Mouse (Mus musculus) limb, embryonic 13.5 days (tissue): ENCODE measurements at regions not wholly inside any gene's neighbourhood (a gene's known extent, or its start where the extent isn't known, plus 50 kb on each side); places are given as distances from the start of the nearest gene placed in this dataset.
A peak's percentile ranks its signal among the peaks of the same experiment; 100 is the strongest.
"Not testable (repeated sequence)": the region's sequence is repeated elsewhere in the genome, so short reads cannot be mapped to it uniquely, and the experiment has no call there.

Experiments used
- ATAC-seq: fragments of 200-750 bp; cut with Nextera tagmentation; 2 replicates; pipeline ENCODE4 v1.8.0; 2017; ENCODE audit warnings: low read depth, moderate number of reproducible peaks, moderate TSS enrichment; ENCODE audit not compliant: low FRiP score
- H3K27ac ChIP-seq: fragments of 300-500 bp; sonication (generic); 2 replicates; pipeline ENCODE4 v1.5.1; 2015; ENCODE audit warnings: inconsistent platforms, mild to moderate bottlenecking, moderate library complexity
- H3K27me3 ChIP-seq: fragments of 300-500 bp; sonication (generic); 2 replicates; pipeline ENCODE4 v1.6.1; 2015; ENCODE audit warnings: mild to moderate bottlenecking, inconsistent platforms
- H3K36me3 ChIP-seq: fragments of 300-500 bp; sonication (generic); 2 replicates; pipeline ENCODE4 v1.6.1; 2015; ENCODE audit warnings: inconsistent platforms, mild to moderate bottlenecking, moderate library complexity
- H3K4me1 ChIP-seq: fragments of 300-500 bp; sonication (generic); 2 replicates; pipeline ENCODE4 v1.6.1; 2015; ENCODE audit warnings: inconsistent platforms
- H3K4me2 ChIP-seq: fragments of 300-500 bp; sonication (generic); replicated peaks from 2 replicates; pipeline ENCODE4 v1.6.1; 2015; ENCODE audit warnings: inconsistent platforms, mild to moderate bottlenecking, moderate library complexity
- H3K4me3 ChIP-seq: fragments of 300-500 bp; sonication (generic); 2 replicates; pipeline ENCODE4 v1.5.1; 2015; ENCODE audit warnings: moderate library complexity, mild to moderate bottlenecking, inconsistent platforms
- H3K9ac ChIP-seq: fragments of 300-500 bp; sonication (generic); 2 replicates; pipeline ENCODE4 v1.6.1; 2015; ENCODE audit warnings: mild to moderate bottlenecking, inconsistent platforms
- H3K9me3 ChIP-seq: fragments of 300-500 bp; sonication (generic); 2 replicates; pipeline ENCODE4 v1.6.1; 2016; ENCODE audit warnings: inconsistent platforms
- WGBS: fragments of 180-500 bp; shearing (Covaris S2); methylation state at CpG from one replicate; pipeline ENCODE4 v1.1.7; 2015; 5-methylcytosine and 5-hydroxymethylcytosine counted together

GRCm38 (mm10) chr4:67141896-67142295, 314.5 kb downstream of the Tlr4 start:
- no peak overlapping the region for H3K27ac ChIP-seq
- no peak for ATAC-seq
- H3K9me3 ChIP-seq = no peaks in the 10 kb centered on the region
- H3K27me3 ChIP-seq = no peaks in the 10 kb centered on the region
- 69% methylated on average over 2 of the region's 2 CpGs for WGBS
- H3K4me1 ChIP-seq = no peaks in the 10 kb centered on the region
- H3K9ac ChIP-seq = no peak overlapping the region
- H3K36me3 ChIP-seq = no peaks in the 10 kb centered on the region
- H3K4me3 ChIP-seq = no peak overlapping the region
- no peak overlapping the region for H3K4me2 ChIP-seq

- no peak for ATAC-seq
- WGBS = 40% methylated on average over 2 of the region's 2 CpGs
- no peak overlapping the region for H3K4me3 ChIP-seq
Observed at GRCm38 (mm10) chr4:67148521-67148920, 321.1 kb downstream of the Tlr4 start.

GRCm38 (mm10) chr4:67162673-67163072, 335.3 kb downstream of the Tlr4 start:
- H3K4me1 ChIP-seq = no peaks in the 10 kb centered on the region
- H3K27ac ChIP-seq = no peak overlapping the region
- H3K9ac ChIP-seq = no peak overlapping the region
- 71% methylated on average over 3 of the region's 3 CpGs for WGBS
- no peak overlapping the region for H3K4me2 ChIP-seq
- no peaks in the 10 kb centered on the region for H3K9me3 ChIP-seq
- H3K36me3 ChIP-seq = no peaks in the 10 kb centered on the region
- ATAC-seq = no peak
- H3K27me3 ChIP-seq = no peaks in the 10 kb centered on the region
- no peak overlapping the region for H3K4me3 ChIP-seq

More at GRCm38 (mm10) chr4:67148521-67148920, 321.1 kb downstream of the Tlr4 start:
- Histone ChIP-seq H3K27me3 (no peaks in the 10 kb centered on the region), H3K9me3 (no peaks in the 10 kb centered on the region), H3K4me1 (no peaks in the 10 kb centered on the region), H3K36me3 (no peaks in the 10 kb centered on the region), H3K4me2 (no peak overlapping the region), H3K27ac (no peak overlapping the region), H3K9ac (no peak overlapping the region)

GRCm38 (mm10) chr4:67167720-67168119, 340.3 kb downstream of the Tlr4 start:
- no peaks in the 10 kb centered on the region for H3K27me3 ChIP-seq
- no peak overlapping the region for H3K27ac ChIP-seq
- no peaks in the 10 kb centered on the region for H3K9me3 ChIP-seq
- H3K9ac ChIP-seq = no peak overlapping the region
- no peak for ATAC-seq
- H3K4me2 ChIP-seq = no peak overlapping the region
- no peaks in the 10 kb centered on the region for H3K4me1 ChIP-seq
- H3K4me3 ChIP-seq = no peak overlapping the region
- H3K36me3 ChIP-seq = no peaks in the 10 kb centered on the region
- WGBS = 78% methylated on average over 5 of the region's 5 CpGs

- Histone ChIP-seq H3K36me3 (no peaks in the 10 kb centered on the region), H3K4me3 (no peak overlapping the region), H3K9ac (no peak overlapping the region), H3K9me3 (no peaks in the 10 kb centered on the region), H3K27ac (no peak overlapping the region), H3K4me1 (no peaks in the 10 kb centered on the region), H3K4me2 (no peak overlapping the region), H3K27me3 (no peaks in the 10 kb centered on the region)
- ATAC-seq = peak; percentile 54; the same call in 1 of the 2 replicates
- WGBS = 58% methylated on average over 2 of the region's 2 CpGs
Observed at GRCm38 (mm10) chr4:67187725-67188510, 360.5 kb downstream of the Tlr4 start.

GRCm38 (mm10) chr4:67190536-67190935, 363.2 kb downstream of the Tlr4 start:
- no peaks in the 10 kb centered on the region for H3K36me3 ChIP-seq
- H3K27ac ChIP-seq = no peak overlapping the region
- H3K9me3 ChIP-seq = no peaks in the 10 kb centered on the region
- H3K4me1 ChIP-seq = peaks cover 2% of the 10 kb centered on the region; the same call in 1 of the 2 replicates
- no peak overlapping the region for H3K9ac ChIP-seq
- no peak for ATAC-seq
- H3K27me3 ChIP-seq = no peaks in the 10 kb centered on the region
- H3K4me2 ChIP-seq = no peak overlapping the region
- no peak overlapping the region for H3K4me3 ChIP-seq

GRCm38 (mm10) chr4:67194425-67194824, 367.0 kb downstream of the Tlr4 start:
- H3K27me3 ChIP-seq = no peaks in the 10 kb centered on the region

GRCm38 (mm10) chr4:67196907-67197306, 369.5 kb downstream of the Tlr4 start:
- H3K27me3 ChIP-seq = no peaks in the 10 kb centered on the region
- ATAC-seq = no peak
- peaks cover 2% of the 10 kb centered on the region; the same call in 1 of the 2 replicates for H3K4me1 ChIP-seq
- no peak overlapping the region for H3K27ac ChIP-seq
- H3K9me3 ChIP-seq = no peaks in the 10 kb centered on the region
- no peak overlapping the region for H3K4me2 ChIP-seq
- no peaks in the 10 kb centered on the region for H3K36me3 ChIP-seq
- H3K9ac ChIP-seq = no peak overlapping the region
- H3K4me3 ChIP-seq = no peak overlapping the region
- WGBS = 62% methylated on average over 5 of the region's 5 CpGs

More at GRCm38 (mm10) chr4:67194425-67194824, 367.0 kb downstream of the Tlr4 start:
- no peak overlapping the region for H3K4me2 ChIP-seq
- no peak overlapping the region for H3K4me3 ChIP-seq
- no peak for ATAC-seq
- H3K9ac ChIP-seq = no peak overlapping the region
- H3K36me3 ChIP-seq = no peaks in the 10 kb centered on the region
- peaks cover 2% of the 10 kb centered on the region; the same call in 1 of the 2 replicates for H3K4me1 ChIP-seq
- H3K9me3 ChIP-seq = no peaks in the 10 kb centered on the region
- no peak overlapping the region for H3K27ac ChIP-seq
- 48% methylated on average over 4 of the region's 4 CpGs for WGBS

GRCm38 (mm10) chr4:67208406-67208805, 381.0 kb downstream of the Tlr4 start:
- not testable (repeated sequence) for H3K36me3 ChIP-seq, ATAC-seq, H3K4me2 ChIP-seq, H3K27me3 ChIP-seq, H3K4me1 ChIP-seq, H3K4me3 ChIP-seq, H3K27ac ChIP-seq, H3K9ac ChIP-seq, H3K9me3 ChIP-seq

- Histone ChIP-seq H3K36me3 (no peaks in the 10 kb centered on the region), H3K27ac (no peak overlapping the region), H3K4me1 (no peaks in the 10 kb centered on the region), H3K9ac (no peak overlapping the region), H3K4me3 (no peak overlapping the region), H3K4me2 (no peak overlapping the region), H3K9me3 (no peaks in the 10 kb centered on the region), H3K27me3 (no peaks in the 10 kb centered on the region)
- 41% methylated on average over 1 of the region's 1 CpGs for WGBS
- no peak for ATAC-seq
Observed at GRCm38 (mm10) chr4:67213363-67213762, 386.0 kb downstream of the Tlr4 start.

GRCm38 (mm10) chr4:67224533-67224932, 397.1 kb downstream of the Tlr4 start:
- H3K27me3 ChIP-seq = no peaks in the 10 kb centered on the region
- no peak overlapping the region for H3K4me2 ChIP-seq
- peaks cover 9% of the 10 kb centered on the region for H3K4me1 ChIP-seq
- H3K9ac ChIP-seq = no peak overlapping the region
- H3K36me3 ChIP-seq = no peaks in the 10 kb centered on the region
- no peak overlapping the region for H3K4me3 ChIP-seq
- no peak for ATAC-seq
- no peaks in the 10 kb centered on the region for H3K9me3 ChIP-seq
- no peak overlapping the region for H3K27ac ChIP-seq

- Histone ChIP-seq H3K4me2 (no peak overlapping the region), H3K36me3 (no peaks in the 10 kb centered on the region), H3K4me1 (no peaks in the 10 kb centered on the region), H3K9me3 (no peaks in the 10 kb centered on the region), H3K27me3 (no peaks in the 10 kb centered on the region), H3K9ac (no peak overlapping the region), H3K4me3 (no peak overlapping the region), H3K27ac (no peak overlapping the region)
- WGBS = 78% methylated on average over 3 of the region's 3 CpGs
- ATAC-seq = no peak
Observed at GRCm38 (mm10) chr4:67229214-67229613, 401.8 kb downstream of the Tlr4 start.

- H3K4me1 ChIP-seq = no peaks in the 10 kb centered on the region
- H3K9me3 ChIP-seq = no peaks in the 10 kb centered on the region
- no peak overlapping the region for H3K9ac ChIP-seq
- H3K4me3 ChIP-seq = no peak overlapping the region
- H3K27me3 ChIP-seq = no peaks in the 10 kb centered on the region
- ATAC-seq = no peak
- WGBS = 90% methylated on average over 4 of the region's 4 CpGs
- H3K4me2 ChIP-seq = no peak overlapping the region
- no peak overlapping the region for H3K27ac ChIP-seq
- no peaks in the 10 kb centered on the region for H3K36me3 ChIP-seq
Observed at GRCm38 (mm10) chr4:67273553-67273952, 446.2 kb downstream of the Tlr4 start.
